Mouse (Mus musculus) myocyte (in vitro differentiated cells): ENCODE results near the gene Atxn3.

ENCODE experiments used
- CEBPB ChIP-seq: IDR thresholded peaks from 2 replicates; pipeline ENCODE4 v1.6.1; 2011; ENCODE audit warnings: mild to moderate bottlenecking, moderate library complexity; ENCODE audit not compliant: poor library complexity, insufficient read depth, severe bottlenecking
- E2F4 ChIP-seq: IDR thresholded peaks from one replicate; pipeline ENCODE4 v1.6.1; 2011; ENCODE audit warnings: mild to moderate bottlenecking, control low read depth, moderate library complexity; ENCODE audit not compliant: insufficient read depth
- MAX ChIP-seq: IDR thresholded peaks from one replicate; pipeline ENCODE4 v1.6.1; 2011; ENCODE audit warnings: low read depth, mild to moderate bottlenecking, control low read depth
- MYOD1 ChIP-seq, 3 experiments: IDR thresholded peaks; one replicate each; pipeline ENCODE4 v1.6.1; 2011; ENCODE audit warnings: control low read depth in 2 of 3, low read depth in 2 of 3, mild to moderate bottlenecking in 2 of 3, moderate library complexity in 1 of 3; ENCODE audit not compliant: insufficient read length in 2 of 3, control insufficient read depth in 1 of 3
- POLR2A ChIP-seq: IDR thresholded peaks from one replicate; pipeline ENCODE4 v1.6.1; 2011; ENCODE audit warnings: low read depth, mild to moderate bottlenecking, control low read depth, moderate library complexity; ENCODE audit not compliant: insufficient read length
- POLR2AphosphoS2 ChIP-seq: IDR thresholded peaks from one replicate; pipeline ENCODE4 v1.6.1; 2011; ENCODE audit warnings: low read depth, control low read depth; ENCODE audit not compliant: insufficient read length
- TCF12 ChIP-seq: IDR thresholded peaks from one replicate; pipeline ENCODE4 v1.6.1; 2011; ENCODE audit warnings: mild to moderate bottlenecking, control low read depth; ENCODE audit not compliant: poor library complexity, insufficient read depth, severe bottlenecking
- TCF3 ChIP-seq: IDR thresholded peaks from one replicate; pipeline ENCODE4 v1.6.1; 2011; ENCODE audit warnings: low read depth, control low read depth; ENCODE audit not compliant: insufficient read length
- USF1 ChIP-seq: IDR thresholded peaks from one replicate; pipeline ENCODE4 v1.6.1; 2011; ENCODE audit warnings: low read depth, mild to moderate bottlenecking, control low read depth, moderate library complexity

DNA sequence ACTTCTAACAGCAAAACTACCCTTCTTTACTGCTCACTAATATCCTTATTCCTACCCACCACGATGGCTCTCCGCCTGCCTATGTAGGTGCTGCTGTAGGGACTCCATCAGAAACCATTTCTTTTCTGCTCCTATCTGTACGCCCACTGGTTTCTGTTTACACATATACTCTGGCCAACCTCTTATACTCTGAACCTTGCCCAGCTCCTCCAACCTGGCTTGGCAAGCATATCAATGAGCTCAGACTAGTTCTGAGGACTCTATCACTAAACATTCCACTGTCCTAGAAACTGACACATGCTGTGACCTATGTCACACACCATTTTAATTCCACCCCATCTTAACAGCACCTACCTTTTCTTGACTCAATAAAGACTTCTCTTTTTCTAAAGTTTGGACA is 68.7 kb downstream of the Atxn3 start:
- TF ChIP-seq POLR2AphosphoS2 (no peak), MYOD1 (IDR thresholded peaks at IDR 0.05; ENCODE audit: control insufficient read depth in 1 of 3, insufficient read length in 2 of 3, low read depth in 2 of 3) (no peak), POLR2A (no peak), E2F4 (no peak), TCF12 (no peak), USF1 (no peak), CEBPB (no peak), TCF3 (no peak), MAX (no peak)
